Mouse (Mus musculus) myocyte (in vitro differentiated cells): Measurements from ENCODE around the gene Gm20388.

ENCODE experiments used
- POLR2AphosphoS2 ChIP-seq: IDR thresholded peaks from one replicate; pipeline ENCODE4 v1.6.1; 2011; ENCODE audit warnings: low read depth, control low read depth; ENCODE audit not compliant: insufficient read length
- TCF12 ChIP-seq: IDR thresholded peaks from one replicate; pipeline ENCODE4 v1.6.1; 2011; ENCODE audit warnings: mild to moderate bottlenecking, control low read depth; ENCODE audit not compliant: poor library complexity, insufficient read depth, severe bottlenecking

- TF ChIP-seq TCF12, result no peak
- no peak for TF ChIP-seq POLR2AphosphoS2
Observed at GRCm38 (mm10) chr8:120437207-120437606, 526.6 kb downstream of the Gm20388 start.
